Mouse (Mus musculus) bone marrow, adult 2 months (tissue): Measurements from ENCODE around the gene Mttp.

ENCODE experiments used
- CTCF ChIP-seq: fragments of 200-500 bp; IDR thresholded peaks from 2 replicates; pipeline ENCODE4 v1.5.1; 2011; ENCODE audit warnings: low read length, control low read depth; ENCODE audit not compliant: control insufficient read depth, insufficient read depth
- POLR2A ChIP-seq: fragments of 200-500 bp; IDR thresholded peaks from 2 replicates; pipeline ENCODE4 v1.6.1; 2011; ENCODE audit warnings: low read depth, mild to moderate bottlenecking, control low read depth, low read length, borderline replicate concordance; ENCODE audit not compliant: control insufficient read depth

DNA sequence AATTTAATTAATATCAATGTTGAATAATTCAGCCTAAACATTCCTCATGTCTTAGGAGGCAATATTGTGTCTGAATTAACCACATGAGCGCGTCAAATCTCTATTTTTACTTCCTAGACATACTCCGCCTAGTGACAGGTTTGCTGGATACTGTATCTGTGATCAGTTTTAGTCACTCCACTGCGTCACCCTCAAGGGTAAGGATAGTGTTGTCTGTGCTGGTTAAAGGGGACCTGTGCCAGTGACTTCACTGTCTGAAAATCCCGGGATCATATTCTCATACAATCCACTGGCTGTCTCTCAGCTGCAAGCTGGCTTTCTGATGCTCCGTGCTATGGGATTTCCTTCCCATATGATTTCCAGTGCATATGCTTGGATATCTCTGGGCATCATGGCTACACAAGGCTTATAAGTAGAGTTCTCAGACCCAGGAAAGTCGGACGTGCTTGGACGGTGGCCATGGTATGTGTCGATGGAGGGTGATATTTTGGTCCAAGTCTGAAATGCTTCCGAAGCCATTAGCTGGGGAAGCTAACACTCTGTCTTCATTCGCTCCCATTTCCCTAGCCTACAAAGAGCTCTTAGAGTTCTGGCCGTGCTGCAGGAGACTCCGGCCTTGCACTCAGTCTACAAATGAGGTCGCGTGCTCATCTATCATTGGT is 25.2 kb downstream of the Mttp start:
- TF ChIP-seq POLR2A (no peak), CTCF (no peak)
